Mouse (Mus musculus) heart, postnatal 0 days (tissue): ENCODE measurements at regions not wholly inside any gene's neighbourhood (a gene's known extent, or its start where the extent isn't known, plus 50 kb on each side); places are given as distances from the start of the nearest gene placed in this dataset.

Experiments used
- CTCF ChIP-seq: IDR thresholded peaks from 2 replicates; pipeline ENCODE4 v1.5.1; 2016; ENCODE audit warnings: antibody characterized with exemption, control low read depth, low read depth
- EP300 ChIP-seq: IDR thresholded peaks from 2 replicates; pipeline ENCODE4 v1.6.1; 2016; ENCODE audit warnings: antibody characterized with exemption, low read depth

DNA sequence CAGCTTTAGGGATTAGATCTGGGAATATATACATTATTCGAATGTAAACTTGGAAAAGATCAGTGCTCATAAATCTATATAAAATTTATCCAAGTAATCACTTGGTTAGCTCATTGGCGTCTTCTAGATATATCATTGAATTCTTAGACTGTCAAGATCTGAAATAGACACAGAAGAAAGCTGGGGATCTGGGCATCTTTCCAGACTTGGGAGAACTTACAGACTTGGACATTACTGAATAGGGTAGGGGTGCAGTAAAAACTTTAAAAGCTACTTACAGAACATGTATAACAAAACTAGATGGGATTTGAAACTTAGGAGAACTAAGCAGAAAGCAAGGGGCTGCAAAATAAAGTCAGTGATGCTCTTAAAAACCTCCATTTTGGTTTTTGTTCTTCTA lies 585.6 kb downstream of the Smarca1 start:
- no peak for TF ChIP-seq CTCF
- TF ChIP-seq EP300: no peak
